Mouse (Mus musculus): ENCODE results near the gene Rnf11. TPM values are rescaled to one million over a fixed set of nuclear protein-coding genes. Genes with fewer than 3 reads are reported as not detected.

Rnf11 gene
- total and polyA plus RNA-seq, 3 experiments: 11.9 to 30.9 (median 13.7) TPM

DNA sequence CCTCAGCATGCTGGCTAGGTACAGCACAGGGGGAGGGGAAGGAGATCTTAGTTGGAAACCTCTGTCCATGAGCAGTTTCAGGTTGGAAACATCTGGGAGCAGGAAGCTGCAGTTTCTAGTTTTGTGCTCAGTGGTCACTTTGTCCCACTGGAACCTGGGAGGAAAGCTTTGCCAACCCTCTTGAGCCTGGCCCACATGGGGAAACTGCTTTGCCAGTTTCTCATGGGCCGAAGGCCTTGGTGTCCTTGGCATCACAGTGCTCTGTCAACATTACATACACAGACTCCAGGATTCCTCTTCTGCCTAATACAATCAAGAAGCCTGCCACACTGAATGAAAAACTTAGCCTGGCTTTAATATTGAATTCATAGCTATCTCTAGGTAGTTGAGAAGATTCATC, 1.8 kb downstream of the Rnf11 start:
- Histone ChIP-seq H3K27ac (ENCODE audit: insufficient read depth, low read depth) (no peak overlapping the region), H3K79me2 (replicated peaks; ENCODE audit: control insufficient read depth, extremely low read depth, insufficient read depth, poor library complexity, severe bottlenecking) (no peaks in the 10 kb centered on the region), H3K4me3 (replicated peaks in 1 of 3; ENCODE audit: low read depth in 2 of 3, low read length in 2 of 3, poor library complexity in 1 of 3) (no peak overlapping the region), H3K27me3 (replicated peaks) (peaks cover 7% of the 10 kb centered on the region), H3K36me3 (replicated peaks in 1 of 2; ENCODE audit: control insufficient read depth in 1 of 2, insufficient read depth in 1 of 2, low read length in 1 of 2) (no peaks in the 10 kb centered on the region), H3K4me2 (ENCODE audit: insufficient read depth, low read depth, poor library complexity, severe bottlenecking) (no peak overlapping the region), H3K4me1 (ENCODE audit: control insufficient read depth in 1 of 2, insufficient read depth in 2 of 2) (peaks cover 5 to 7% of the 10 kb centered on the region in 2 experiments), H3K9me3 (replicated peaks; ENCODE audit: low read length) (no peaks in the 10 kb centered on the region), H3K9ac (ENCODE audit: insufficient read depth, low read depth) (no peak overlapping the region)
- dilution Hi-C loops (cut with MboI; ENCODE audit: extremely low pct_ligation_motif_present, extremely low pct_unique_long_range_greater_than_20kb, low sequenced_read_pairs): no loop called here
- TF ChIP-seq ETS1 (conservative IDR thresholded peaks at IDR 0.05; ENCODE audit: low read depth, low read length): no peak
- no peak for TF ChIP-seq GABPA (IDR thresholded peaks at IDR 0.05; ENCODE audit: insufficient replicate concordance, low read depth, low read length)
- no peak for TF ChIP-seq NRF1 (IDR thresholded peaks at IDR 0.05; ENCODE audit: low read depth, low read length)
- no peak for TF ChIP-seq MAFK (IDR thresholded peaks at IDR 0.05; ENCODE audit: insufficient replicate concordance, low read length)
- TF ChIP-seq MYC (IDR thresholded peaks at IDR 0.05; ENCODE audit: low read depth, low read length): no peak
- no peak for TF ChIP-seq MXI1 (IDR thresholded peaks at IDR 0.05; ENCODE audit: low read depth, low read length)
- no peak for TF ChIP-seq PAX5 (IDR thresholded peaks at IDR 0.05; ENCODE audit: low read length)
- TF ChIP-seq CHD2 (IDR thresholded peaks at IDR 0.05; ENCODE audit: low read length): no peak
- no peak for TF ChIP-seq MEF2A (IDR thresholded peaks at IDR 0.05; ENCODE audit: borderline replicate concordance, low read depth, low read length)
- TF ChIP-seq MAZ (IDR thresholded peaks at IDR 0.05; ENCODE audit: low read depth, low read length): no peak
- in situ Hi-C loops (cut with MboI; ENCODE audit: low pct_ligation_motif_present, low pct_unique_long_range_greater_than_20kb, low sequenced_read_pairs): no loop called here
- DNase-seq (ENCODE audit: extremely low read depth): no peak

DNA sequence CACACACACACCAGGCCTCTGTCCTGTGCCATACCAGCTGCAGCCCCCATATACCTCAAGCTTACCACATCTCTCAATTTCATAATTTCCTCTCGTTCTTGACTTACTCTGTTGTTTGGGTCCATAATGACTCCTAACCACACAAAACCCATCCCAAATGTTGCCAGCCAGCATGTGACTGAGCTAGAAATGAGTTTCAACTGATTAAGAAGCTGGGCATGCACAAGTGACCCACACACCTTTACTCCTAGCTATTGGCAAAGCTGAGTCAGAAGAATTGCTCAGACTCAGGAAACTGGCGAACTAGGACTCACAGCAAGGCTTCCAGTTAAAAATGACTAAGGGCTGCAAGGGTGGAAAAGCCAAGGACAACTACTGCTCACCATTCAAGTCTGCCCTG, 3.1 kb downstream of the Rnf11 start:
- H3K79me2 ChIP-seq (replicated peaks; ENCODE audit: control insufficient read depth, extremely low read depth, insufficient read depth, poor library complexity, severe bottlenecking): no peaks in the 10 kb centered on the region
- peaks cover 15% of the 10 kb centered on the region for H3K27me3 ChIP-seq (replicated peaks)
- H3K36me3 ChIP-seq (replicated peaks in 1 of 2; ENCODE audit: control insufficient read depth in 1 of 2, insufficient read depth in 1 of 2, low read length in 1 of 2): no peaks in the 10 kb centered on the region
- no peak for TF ChIP-seq JUN (IDR thresholded peaks at IDR 0.05; ENCODE audit: insufficient read depth, low read depth, low read length)
- TF ChIP-seq MXI1 (IDR thresholded peaks at IDR 0.05; ENCODE audit: low read depth, low read length): no peak
- no peak for TF ChIP-seq POLR2A (IDR thresholded peaks at IDR 0.05; ENCODE audit: low read depth, low read length)
- TF ChIP-seq SMC3 (IDR thresholded peaks at IDR 0.05; ENCODE audit: low read depth, low read length): no peak
- TF ChIP-seq MAX (IDR thresholded peaks at IDR 0.05; ENCODE audit: low read length): no peak
- TF ChIP-seq USF1 (IDR thresholded peaks at IDR 0.05; ENCODE audit: low read depth, low read length): no peak
- TF ChIP-seq NELFE (IDR thresholded peaks at IDR 0.05; ENCODE audit: low read depth, low read length): no peak
- no peak for TF ChIP-seq MAZ (IDR thresholded peaks at IDR 0.05; ENCODE audit: low read depth, low read length)
- TF ChIP-seq RCOR1 (conservative IDR thresholded peaks at IDR 0.05; ENCODE audit: low read depth, low read length): no peak
- TF ChIP-seq IRF4 (IDR thresholded peaks at IDR 0.05; ENCODE audit: low read depth, low read length): no peak
- no peak for TF ChIP-seq ZC3H11A (IDR thresholded peaks at IDR 0.05; ENCODE audit: low read depth, low read length)
- no peak for TF ChIP-seq EP300 (IDR thresholded peaks at IDR 0.05; ENCODE audit: low read length)
- TF ChIP-seq HCFC1 (IDR thresholded peaks at IDR 0.05; ENCODE audit: low read depth, low read length): no peak
- DNase-seq (ENCODE audit: extremely low read depth): no peak
- dilution Hi-C loops (cut with MboI; ENCODE audit: extremely low pct_ligation_motif_present, extremely low pct_unique_long_range_greater_than_20kb, low sequenced_read_pairs): no loop called here
- no peak overlapping the region for H3K9ac ChIP-seq (ENCODE audit: insufficient read depth, low read depth)
- H3K27ac ChIP-seq (ENCODE audit: insufficient read depth, low read depth): no peak overlapping the region
- no peaks in the 10 kb centered on the region for H3K9me3 ChIP-seq (replicated peaks; ENCODE audit: low read length)
- H3K4me2 ChIP-seq (ENCODE audit: insufficient read depth, low read depth, poor library complexity, severe bottlenecking): no peak overlapping the region
- in situ Hi-C loops (cut with MboI; ENCODE audit: low pct_ligation_motif_present, low pct_unique_long_range_greater_than_20kb, low sequenced_read_pairs): no loop called here
- peaks cover 5 to 7% of the 10 kb centered on the region in 2 experiments; a peak in 3 of 4 replicates for H3K4me1 ChIP-seq (ENCODE audit: control insufficient read depth in 1 of 2, insufficient read depth in 2 of 2)
- H3K4me3 ChIP-seq (replicated peaks in 1 of 3; ENCODE audit: low read depth in 2 of 3, low read length in 2 of 3, poor library complexity in 1 of 3): no peak overlapping the region

Data from CH12.LX (cell line).